Mouse (Mus musculus): ENCODE measurements at regions not wholly inside any gene's neighbourhood (a gene's known extent, or its start where the extent isn't known, plus 50 kb on each side); places are given as distances from the start of the nearest gene placed in this dataset.

DNA sequence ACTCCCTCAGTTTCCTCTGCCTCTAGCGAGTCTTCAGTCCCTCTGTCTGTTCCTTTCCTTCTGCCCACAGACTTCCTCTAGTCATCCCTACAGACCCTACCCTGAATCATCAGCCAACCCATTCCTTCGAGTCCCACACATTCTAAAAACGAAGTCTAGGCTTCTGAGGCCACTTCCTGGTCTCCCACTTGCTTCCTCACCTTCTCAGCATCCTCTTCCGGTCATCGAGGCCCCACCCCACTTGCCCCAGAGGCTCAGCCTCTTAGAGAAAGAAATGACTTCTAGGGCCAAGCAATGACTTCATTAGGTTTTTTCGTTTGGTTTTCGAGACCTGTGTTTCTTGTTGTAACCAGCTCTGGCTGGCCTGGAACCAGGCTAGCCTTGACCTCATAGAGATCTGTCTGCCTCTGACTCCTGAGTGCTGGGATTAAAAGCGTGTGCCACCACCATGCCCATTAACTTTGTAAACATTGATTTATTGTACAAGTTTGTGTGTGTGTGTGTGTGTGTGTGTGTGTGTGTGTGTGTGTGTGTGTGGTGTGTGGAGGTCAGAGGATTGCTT lies 57.4 kb upstream of the 1600014C23Rik start:
- no peak for TF ChIP-seq CTCF (conservative IDR thresholded peaks at IDR 0.05; ENCODE audit: insufficient read depth, insufficient read length, low read depth, low read length)
- no peak for TF ChIP-seq POLR2A (IDR thresholded peaks at IDR 0.05; ENCODE audit: low read depth, low read length)

Data from kidney, adult 2 months (tissue).